Mouse (Mus musculus): ENCODE data around the gene Zfp326. TPM values are rescaled to one million over a fixed set of nuclear protein-coding genes. Genes with fewer than 3 reads are reported as not detected.

The Zfp326 gene
- polyA plus RNA-seq, 1 experiment from 2014 or later, result 55.5 TPM

GRCm38 (mm10) chr5:105871140-105871539 is 5.2 kb upstream of the Zfp326 start:
- H3K9me3 ChIP-seq, result no peaks in the 10 kb centered on the region
- WGBS, result 78% methylated on average over 3 of the region's 3 CpGs
- peaks cover 13% of the 10 kb centered on the region for H3K4me1 ChIP-seq
- H3K4me2 ChIP-seq (replicated peaks), result no peak overlapping the region
- H3K27me3 ChIP-seq (replicated peaks), result no peaks in the 10 kb centered on the region
- no peak overlapping the region for H3K27ac ChIP-seq
- no peak for ATAC-seq (ENCODE audit: low FRiP score, low read depth)
- no peak overlapping the region for H3K4me3 ChIP-seq
- no peaks in the 10 kb centered on the region for H3K36me3 ChIP-seq
- H3K9ac ChIP-seq, result no peak overlapping the region

GRCm38 (mm10) chr5:105872176-105872575 is 4.2 kb upstream of the Zfp326 start:
- 88% methylated on average over 8 of the region's 8 CpGs for WGBS
- no peaks in the 10 kb centered on the region for H3K9me3 ChIP-seq
- no peak for ATAC-seq (ENCODE audit: low FRiP score, low read depth)
- H3K4me3 ChIP-seq, result no peak overlapping the region
- H3K9ac ChIP-seq, result no peak overlapping the region
- no peak overlapping the region for H3K27ac ChIP-seq
- H3K36me3 ChIP-seq, result no peaks in the 10 kb centered on the region
- H3K4me1 ChIP-seq, result peaks cover 13% of the 10 kb centered on the region
- no peak overlapping the region for H3K4me2 ChIP-seq (replicated peaks)
- no peaks in the 10 kb centered on the region for H3K27me3 ChIP-seq (replicated peaks)

- Histone ChIP-seq H3K36me3 (no peaks in the 10 kb centered on the region), H3K27me3 (replicated peaks) (no peaks in the 10 kb centered on the region), H3K4me2 (replicated peaks) (no peak overlapping the region), H3K9ac (no peak overlapping the region), H3K4me1 (peaks cover 10% of the 10 kb centered on the region), H3K27ac (no peak overlapping the region), H3K9me3 (no peaks in the 10 kb centered on the region), H3K4me3 (no peak overlapping the region)
- WGBS, result 66% methylated on average over 7 of the region's 7 CpGs
- ATAC-seq (ENCODE audit: low FRiP score, low read depth), result no peak
Measured at GRCm38 (mm10) chr5:105872916-105873315, 3.4 kb upstream of the Zfp326 start.

- Histone ChIP-seq H3K36me3 (no peaks in the 10 kb centered on the region), H3K4me3 (no peak overlapping the region), H3K27ac (no peak overlapping the region), H3K4me1 (peaks cover 12% of the 10 kb centered on the region), H3K9me3 (no peaks in the 10 kb centered on the region), H3K4me2 (replicated peaks) (no peak overlapping the region), H3K27me3 (replicated peaks) (no peaks in the 10 kb centered on the region), H3K9ac (no peak overlapping the region)
- WGBS, result 79% methylated on average over 3 of the region's 3 CpGs
- ATAC-seq (ENCODE audit: low FRiP score, low read depth), result no peak
Measured at GRCm38 (mm10) chr5:105873774-105874173, 2.6 kb upstream of the Zfp326 start.

- Histone ChIP-seq H3K9ac (no peak overlapping the region), H3K4me2 (replicated peaks) (no peak overlapping the region), H3K36me3 (0 out of 2 replicates have a peak, but pooled peaks cover under 1% of the 10 kb centered on the region), H3K9me3 (no peaks in the 10 kb centered on the region), H3K4me1 (peaks cover 18% of the 10 kb centered on the region), H3K27ac (no peak overlapping the region), H3K27me3 (replicated peaks) (no peaks in the 10 kb centered on the region), H3K4me3 (no peak overlapping the region)
- no peak for ATAC-seq (ENCODE audit: low FRiP score, low read depth)
- WGBS, result 97% methylated on average over 11 of the region's 11 CpGs
Measured at GRCm38 (mm10) chr5:105874476-105874875, 1.9 kb upstream of the Zfp326 start.

DNA sequence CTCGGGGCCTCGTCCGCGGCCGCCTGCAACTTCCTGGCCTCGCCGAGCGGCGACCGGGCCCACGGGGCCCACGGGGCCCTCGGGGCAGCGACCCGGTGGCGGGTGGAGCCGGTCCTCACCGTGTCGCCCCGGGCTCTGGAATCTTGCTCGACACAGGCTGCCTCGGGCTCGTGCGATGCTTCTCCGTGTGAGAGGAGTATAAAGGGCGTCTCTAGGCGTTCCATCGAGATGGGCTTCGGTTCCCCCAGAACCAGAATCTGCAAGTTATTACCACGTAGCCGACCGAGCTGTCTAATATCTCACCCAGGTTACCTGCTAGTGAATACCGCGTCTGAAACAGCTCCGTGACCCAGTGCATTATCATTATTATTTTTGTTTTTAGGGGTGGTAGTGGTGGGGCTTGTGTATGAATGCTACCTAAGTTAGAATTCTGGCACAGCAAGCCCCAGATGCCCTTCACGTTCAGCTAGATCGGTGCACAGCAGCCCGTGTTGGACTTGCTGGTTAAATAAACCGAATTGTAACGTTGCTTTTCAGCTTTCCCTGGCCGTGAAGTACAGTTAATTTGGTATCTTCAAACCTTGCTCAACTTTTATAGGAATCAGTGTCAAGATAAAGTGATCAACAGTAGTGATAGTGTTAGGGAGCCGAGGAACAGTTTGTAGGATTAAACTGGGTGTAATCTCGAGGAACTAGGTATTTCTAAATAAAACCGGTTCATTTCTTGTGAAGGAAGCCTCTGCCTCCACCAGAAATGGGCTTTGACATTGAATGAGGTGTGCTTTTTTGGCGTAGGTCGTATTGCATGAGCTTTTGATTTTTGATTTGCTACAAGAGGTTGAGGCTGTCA is 785 bp downstream of the Zfp326 start:
- ATAC-seq (ENCODE audit: low FRiP score, low read depth), result peak; percentile 57
- Histone ChIP-seq H3K4me3 (peak overlapping the region; percentile 98), H3K27ac (peak overlapping the region; percentile 59; the same call in 1 of the 2 replicates), H3K4me2 (replicated peaks) (peak overlapping the region; percentile 69), H3K36me3 (peaks cover 5% of the 10 kb centered on the region; the same call in 1 of the 2 replicates), H3K9me3 (no peaks in the 10 kb centered on the region), H3K9ac (peak overlapping the region; percentile 99), H3K27me3 (replicated peaks) (no peaks in the 10 kb centered on the region), H3K4me1 (peaks cover 28% of the 10 kb centered on the region)
- WGBS, result 1% methylated on average over 46 of the region's 46 CpGs

DNA sequence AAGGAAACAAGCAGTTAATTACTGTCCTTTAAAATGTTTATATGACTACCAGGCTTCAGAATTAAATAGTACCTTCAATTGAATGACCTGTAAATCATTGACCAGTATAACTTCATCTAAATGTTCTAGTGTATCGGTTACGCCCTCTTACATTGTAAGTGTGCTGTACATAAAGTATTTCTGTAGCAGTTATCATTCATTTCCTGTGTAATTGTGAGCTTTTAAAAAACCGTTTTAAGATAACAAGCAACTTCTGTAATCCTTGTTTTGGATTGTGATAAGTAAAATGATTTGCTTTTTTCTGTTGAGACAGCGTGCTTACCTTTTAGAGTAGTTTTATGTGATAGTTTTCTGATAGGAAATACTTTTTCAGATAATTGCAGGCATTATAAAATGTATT is 11.0 kb downstream of the Zfp326 start:
- no peak overlapping the region for H3K4me2 ChIP-seq (replicated peaks)
- no peaks in the 10 kb centered on the region for H3K9me3 ChIP-seq
- no peak overlapping the region for H3K9ac ChIP-seq
- peaks cover 25% of the 10 kb centered on the region for H3K36me3 ChIP-seq
- 95% methylated on average over 4 of the region's 4 CpGs for WGBS
- no peak overlapping the region for H3K4me3 ChIP-seq
- no peaks in the 10 kb centered on the region for H3K27me3 ChIP-seq (replicated peaks)
- H3K27ac ChIP-seq, result no peak overlapping the region
- ATAC-seq (ENCODE audit: low FRiP score, low read depth), result no peak
- H3K4me1 ChIP-seq, result no peaks in the 10 kb centered on the region

DNA sequence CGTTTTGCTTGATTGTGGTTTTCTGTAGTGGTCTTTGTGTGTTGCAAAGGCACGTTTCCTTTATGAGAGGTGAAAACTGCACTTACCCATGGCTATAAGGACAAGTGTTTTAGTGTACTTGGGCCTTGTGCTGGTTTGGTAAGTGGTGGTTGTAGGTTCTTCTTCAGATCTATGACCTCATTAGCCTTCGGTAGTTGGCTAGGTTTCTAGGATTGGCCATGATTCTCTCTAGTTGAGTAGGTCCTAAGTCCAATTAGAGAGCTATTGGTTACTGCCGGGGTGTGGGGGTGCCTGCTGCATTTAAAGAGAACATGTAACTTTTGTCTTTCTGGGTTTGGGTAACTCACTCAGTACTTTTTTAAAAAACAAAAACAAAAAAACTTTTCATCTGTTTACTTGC is 21.8 kb downstream of the Zfp326 start:
- WGBS, result 94% methylated on average over 4 of the region's 4 CpGs
- Histone ChIP-seq H3K36me3 (peaks cover 50% of the 10 kb centered on the region), H3K4me2 (replicated peaks) (no peak overlapping the region), H3K4me3 (no peak overlapping the region), H3K27ac (no peak overlapping the region), H3K9ac (no peak overlapping the region), H3K9me3 (0 out of 2 replicates have a peak, but pooled peaks cover 3% of the 10 kb centered on the region), H3K27me3 (replicated peaks) (no peaks in the 10 kb centered on the region), H3K4me1 (no peaks in the 10 kb centered on the region)
- no peak for ATAC-seq (ENCODE audit: low FRiP score, low read depth)

GRCm38 (mm10) chr5:105909209-105909608 is 32.8 kb downstream of the Zfp326 start:
- ATAC-seq (ENCODE audit: low FRiP score, low read depth), result no peak
- H3K4me1 ChIP-seq, result no peaks in the 10 kb centered on the region
- no peaks in the 10 kb centered on the region for H3K27me3 ChIP-seq (replicated peaks)
- H3K4me2 ChIP-seq (replicated peaks), result no peak overlapping the region
- peaks cover 54% of the 10 kb centered on the region for H3K36me3 ChIP-seq
- 87% methylated on average over 5 of the region's 5 CpGs for WGBS
- no peaks in the 10 kb centered on the region for H3K9me3 ChIP-seq
- H3K9ac ChIP-seq, result no peak overlapping the region
- H3K4me3 ChIP-seq, result no peak overlapping the region
- H3K27ac ChIP-seq, result no peak overlapping the region

DNA sequence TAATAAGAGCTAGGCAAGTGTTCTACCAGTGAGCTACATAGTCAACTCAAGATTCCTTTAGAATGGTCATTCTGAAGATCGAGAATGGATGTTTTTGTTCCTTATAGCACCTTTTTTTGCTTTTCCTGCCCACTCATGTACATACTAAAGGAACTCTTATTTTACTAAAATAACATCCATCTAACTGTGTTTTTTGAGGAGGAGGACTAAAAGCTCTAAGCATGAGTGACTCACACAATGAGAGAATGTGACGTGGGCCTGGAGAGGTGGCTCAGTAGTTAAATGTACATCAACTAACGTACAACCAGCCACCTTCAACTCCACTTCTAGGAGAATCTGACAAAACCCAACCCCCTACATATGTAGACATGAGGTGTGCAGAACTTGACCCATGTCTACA is 33.3 kb downstream of the Zfp326 start:
- no peak overlapping the region for H3K9ac ChIP-seq
- ATAC-seq (ENCODE audit: low FRiP score, low read depth), result no peak
- no peak overlapping the region for H3K4me3 ChIP-seq
- H3K4me1 ChIP-seq, result no peaks in the 10 kb centered on the region
- no peak overlapping the region for H3K4me2 ChIP-seq (replicated peaks)
- no peaks in the 10 kb centered on the region for H3K27me3 ChIP-seq (replicated peaks)
- no peak overlapping the region for H3K27ac ChIP-seq
- WGBS, result 95% methylated on average over 3 of the region's 3 CpGs
- no peaks in the 10 kb centered on the region for H3K9me3 ChIP-seq
- peaks cover 56% of the 10 kb centered on the region for H3K36me3 ChIP-seq

DNA sequence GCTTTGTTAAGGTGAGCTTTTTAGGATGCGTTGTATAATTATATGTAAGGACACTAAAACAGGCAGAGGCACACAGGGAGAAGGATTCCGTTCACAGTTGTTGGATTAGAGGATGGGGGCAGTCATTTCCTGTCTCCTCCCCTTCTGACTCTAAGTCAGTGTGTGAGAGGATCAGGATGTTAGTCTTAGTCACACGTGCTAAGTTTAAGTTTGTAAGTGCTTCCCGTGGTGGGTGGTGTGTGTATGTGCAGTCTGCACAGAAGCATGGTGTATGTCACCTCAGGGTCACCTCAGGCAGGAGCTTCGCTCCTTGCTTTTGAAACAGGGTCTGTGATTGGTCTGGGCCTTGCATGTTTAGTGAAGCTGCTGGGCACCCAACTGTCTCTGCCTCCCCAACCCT is 35.1 kb downstream of the Zfp326 start:
- H3K27ac ChIP-seq, result no peak overlapping the region
- no peak for ATAC-seq (ENCODE audit: low FRiP score, low read depth)
- no peaks in the 10 kb centered on the region for H3K27me3 ChIP-seq (replicated peaks)
- WGBS, result 79% methylated on average over 5 of the region's 5 CpGs
- H3K4me3 ChIP-seq, result no peak overlapping the region
- H3K9me3 ChIP-seq, result no peaks in the 10 kb centered on the region
- H3K4me1 ChIP-seq, result no peaks in the 10 kb centered on the region
- H3K36me3 ChIP-seq, result peaks cover 66% of the 10 kb centered on the region
- H3K9ac ChIP-seq, result no peak overlapping the region
- no peak overlapping the region for H3K4me2 ChIP-seq (replicated peaks)

- Histone ChIP-seq H3K9ac (no peak overlapping the region), H3K36me3 (peaks cover 53% of the 10 kb centered on the region), H3K4me1 (0 out of 2 replicates have a peak, but pooled peaks cover 4% of the 10 kb centered on the region), H3K27me3 (replicated peaks) (no peaks in the 10 kb centered on the region), H3K4me3 (no peak overlapping the region), H3K9me3 (no peaks in the 10 kb centered on the region), H3K4me2 (replicated peaks) (no peak overlapping the region), H3K27ac (no peak overlapping the region)
- WGBS, result 96% methylated on average over 3 of the region's 3 CpGs
- no peak for ATAC-seq (ENCODE audit: low FRiP score, low read depth)
Measured at GRCm38 (mm10) chr5:105917398-105917797, 41.0 kb downstream of the Zfp326 start.

GRCm38 (mm10) chr5:105918289-105918688 is 41.9 kb downstream of the Zfp326 start:
- H3K4me3 ChIP-seq, result no peak overlapping the region
- H3K4me2 ChIP-seq (replicated peaks), result no peak overlapping the region
- WGBS, result 87% methylated on average over 6 of the region's 6 CpGs
- H3K27ac ChIP-seq, result no peak overlapping the region
- H3K9me3 ChIP-seq, result no peaks in the 10 kb centered on the region
- H3K36me3 ChIP-seq, result peaks cover 44% of the 10 kb centered on the region
- H3K27me3 ChIP-seq (replicated peaks), result no peaks in the 10 kb centered on the region
- no peak overlapping the region for H3K9ac ChIP-seq
- peaks cover 13% of the 10 kb centered on the region for H3K4me1 ChIP-seq
- no peak for ATAC-seq (ENCODE audit: low FRiP score, low read depth)
